Mouse (Mus musculus): ENCODE measurements around the gene Pi4k2a.

The Pi4k2a gene

DNA sequence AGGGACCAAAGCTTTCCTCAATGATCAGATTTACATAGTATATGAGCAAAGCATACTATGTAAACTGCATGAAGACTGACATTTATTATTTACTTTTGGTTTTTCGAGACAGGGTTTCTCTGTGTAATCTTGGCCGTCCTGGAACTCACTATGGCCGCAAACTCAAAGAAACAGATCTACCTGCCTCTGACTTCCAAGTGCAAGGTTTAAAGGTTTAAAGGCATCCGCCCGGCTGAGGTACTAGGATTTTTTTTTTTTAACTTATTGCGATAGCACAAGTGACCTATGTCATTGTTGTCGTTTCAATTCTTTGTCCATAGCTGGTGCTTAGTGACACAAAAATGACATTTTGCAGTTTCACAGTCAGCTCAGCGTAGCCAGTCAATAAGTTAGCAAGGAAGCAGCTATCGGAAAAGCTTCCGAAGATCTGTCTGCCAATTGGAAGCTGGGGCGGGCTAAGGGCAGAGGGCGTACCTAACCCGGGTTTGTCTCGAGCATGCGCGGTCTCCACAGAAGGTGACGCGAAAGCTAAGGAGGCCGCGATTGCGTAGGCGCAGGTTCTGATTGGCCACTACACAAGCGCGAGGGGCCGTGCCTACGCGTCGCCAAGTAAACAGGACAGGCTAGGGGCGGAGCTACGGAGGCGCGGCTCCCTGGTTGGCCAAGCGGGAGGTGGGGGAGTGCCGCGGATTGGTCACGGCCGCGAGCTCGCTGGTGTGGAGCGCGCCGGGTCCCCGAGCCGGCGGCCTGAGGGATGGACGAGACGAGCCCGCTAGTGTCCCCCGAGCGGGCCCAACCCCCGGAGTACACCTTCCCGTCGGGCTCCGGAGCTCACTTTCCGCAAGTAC, at the start of gene Pi4k2a:
Gene Pi4k2a (plus strand): TSS at position 723 of the 848 bp plus-strand sequence.
- peak; percentile 100 for DNase-seq (ENCODE audit: low spot score in 2 of 2)

DNA sequence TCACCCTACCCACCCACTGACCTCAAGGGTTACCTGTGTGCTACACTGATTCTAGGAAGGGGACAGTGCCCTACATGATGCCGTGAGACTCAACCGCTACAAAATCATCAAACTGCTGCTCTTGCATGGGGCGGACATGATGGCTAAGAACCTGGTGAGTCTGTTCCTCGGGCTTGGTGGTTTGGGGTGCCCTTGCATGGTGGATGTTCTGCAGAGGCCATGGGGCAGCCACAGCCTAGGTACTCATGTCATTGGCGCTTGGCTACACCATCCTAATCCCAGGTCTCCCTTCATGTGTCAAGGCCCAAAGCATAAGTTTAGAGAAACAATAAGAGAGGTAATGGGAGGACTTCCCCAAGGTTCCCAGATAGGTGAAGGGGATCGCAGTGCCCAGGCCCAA, 46.3 kb upstream of the Pi4k2a start:
- no peak for DNase-seq (ENCODE audit: low spot score in 2 of 2)

- DNase-seq (ENCODE audit: low spot score in 2 of 2): peak; percentile 34 to 37
Observed at GRCm38 (mm10) chr19:42045269-42046102, 44.8 kb upstream of the Pi4k2a start, which contains the start of gene Hoga1. Gene Hoga1 (plus strand): TSS chr19:42045610.

GRCm38 (mm10) chr19:42050251-42050650, 40.0 kb upstream of the Pi4k2a start:
- DNase-seq (ENCODE audit: low spot score in 2 of 2): no peak

- no peak for DNase-seq (ENCODE audit: low spot score in 2 of 2)
Observed at GRCm38 (mm10) chr19:42051351-42051750, 38.9 kb upstream of the Pi4k2a start.

DNA sequence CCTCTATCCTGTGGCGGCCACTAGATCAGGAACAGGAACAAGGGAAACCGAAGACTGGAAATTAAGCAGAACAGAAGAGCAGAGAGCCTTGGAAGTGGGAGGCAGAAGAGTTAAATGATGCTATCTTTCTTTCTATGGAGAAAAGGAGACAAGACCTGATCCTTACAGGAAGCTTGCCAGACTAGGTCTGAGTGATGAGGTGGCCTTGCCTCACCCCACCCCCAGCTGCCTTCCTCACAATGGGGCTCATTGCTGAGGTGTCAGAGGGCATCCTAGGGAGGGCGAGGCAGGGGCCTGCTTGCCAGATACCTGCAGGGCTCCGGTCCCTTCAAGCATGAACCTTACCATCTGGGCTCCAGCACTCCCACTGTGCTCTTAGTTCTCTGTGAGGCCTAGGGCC, 38.3 kb upstream of the Pi4k2a start, which contains the start of gene 4933411K16Rik:
Gene 4933411K16Rik (plus strand): TSS at position 301 of the 400 bp plus-strand sequence.
- DNase-seq (ENCODE audit: low spot score in 2 of 2): no peak

DNA sequence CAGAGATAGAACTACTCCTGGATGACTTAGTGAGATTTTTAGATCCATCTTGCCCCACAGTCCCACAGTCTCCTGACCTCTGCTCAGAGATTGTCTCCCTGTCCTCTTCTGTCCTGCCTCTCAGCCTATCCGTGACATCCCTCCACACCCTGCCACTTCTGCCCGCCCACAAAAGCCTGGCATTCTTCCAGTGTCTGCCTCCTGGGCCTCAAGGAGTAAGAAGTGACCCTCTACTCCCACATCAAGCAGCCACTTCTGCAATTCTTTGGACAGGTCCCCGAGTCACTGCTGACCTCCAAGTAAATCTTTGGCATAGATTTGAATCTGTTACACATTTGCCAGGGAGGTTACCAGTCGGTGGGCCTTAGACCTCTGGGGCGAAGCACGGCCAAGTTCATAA, 36.0 kb upstream of the Pi4k2a start:
- no peak for DNase-seq (ENCODE audit: low spot score in 2 of 2)

GRCm38 (mm10) chr19:42055881-42056280, 34.4 kb upstream of the Pi4k2a start:
- DNase-seq (ENCODE audit: low spot score in 2 of 2): no peak

- no peak for DNase-seq (ENCODE audit: low spot score in 2 of 2)
Observed at GRCm38 (mm10) chr19:42056719-42057409, 33.4 kb upstream of the Pi4k2a start.

- DNase-seq (ENCODE audit: low spot score in 2 of 2): no peak
Observed at GRCm38 (mm10) chr19:42058426-42058825, 31.8 kb upstream of the Pi4k2a start.

GRCm38 (mm10) chr19:42061443-42061842, 28.8 kb upstream of the Pi4k2a start:
- no peak for DNase-seq (ENCODE audit: low spot score in 2 of 2)

DNA sequence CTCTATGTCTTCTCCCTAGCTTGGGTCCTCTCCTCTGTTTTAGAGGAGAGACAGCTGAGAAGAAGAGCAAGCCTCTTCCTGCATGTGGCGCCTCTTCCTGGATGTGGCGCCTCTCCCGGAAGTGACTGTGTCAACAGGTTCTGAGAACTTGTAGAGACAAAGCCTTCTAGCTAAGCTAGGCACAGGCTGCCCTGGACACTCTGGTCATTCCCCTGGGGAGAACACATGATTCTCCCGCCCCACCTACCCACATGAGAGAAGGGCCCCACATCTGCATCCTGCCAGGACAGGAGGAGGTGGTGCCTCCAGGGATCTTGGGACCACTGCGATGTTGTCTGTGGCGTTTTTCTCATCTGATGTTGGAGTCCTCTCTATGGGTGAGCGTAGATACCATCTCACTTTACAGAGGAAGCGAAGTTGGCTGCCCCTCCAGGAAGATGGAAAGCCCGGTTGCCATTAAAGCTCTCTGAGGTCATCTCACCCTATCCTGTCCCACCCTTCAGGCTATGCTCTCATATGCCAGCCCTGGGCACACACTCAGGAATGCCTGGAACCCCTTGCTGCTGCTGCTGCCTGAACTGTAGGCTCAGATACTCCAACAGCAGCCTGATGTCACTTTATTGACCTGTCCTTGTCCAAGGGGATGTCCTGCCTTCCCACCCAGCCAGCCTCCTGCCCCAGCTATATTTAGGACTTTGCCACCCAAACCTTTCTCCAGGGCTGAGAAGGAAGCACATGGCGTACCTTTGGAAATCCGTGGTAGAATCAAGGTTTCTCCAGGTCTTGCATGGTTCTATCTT, 21.6 kb upstream of the Pi4k2a start:
- DNase-seq (ENCODE audit: low spot score in 2 of 2): no peak

GRCm38 (mm10) chr19:42069241-42069525, 21.1 kb upstream of the Pi4k2a start:
- peak; percentile 25 to 34 for DNase-seq (ENCODE audit: low spot score in 2 of 2)

DNA sequence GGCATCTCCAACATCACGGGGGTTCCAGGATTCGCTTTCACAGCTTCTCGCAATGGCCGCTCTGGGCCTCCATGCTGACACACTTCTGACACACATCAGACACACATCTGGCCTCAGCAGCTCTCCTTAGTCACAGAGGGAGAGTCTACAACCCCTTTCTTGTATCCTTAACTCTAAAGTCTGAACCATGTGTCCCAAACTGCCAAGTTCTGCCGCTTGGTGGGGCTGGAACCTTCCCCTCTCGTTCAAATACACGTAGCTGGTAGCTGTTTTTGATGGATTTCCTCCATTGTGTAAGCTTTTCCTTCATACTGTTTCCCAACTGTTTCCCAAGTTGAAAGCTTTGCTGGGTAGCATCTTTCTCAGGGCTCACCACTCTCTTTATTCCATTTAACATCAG, 19.0 kb upstream of the Pi4k2a start:
- no peak for DNase-seq (ENCODE audit: low spot score in 2 of 2)

- no peak for DNase-seq (ENCODE audit: low spot score in 2 of 2)
Observed at GRCm38 (mm10) chr19:42071886-42072608, 18.2 kb upstream of the Pi4k2a start.

- DNase-seq (ENCODE audit: low spot score in 2 of 2): no peak
Observed at GRCm38 (mm10) chr19:42072802-42073201, 17.5 kb upstream of the Pi4k2a start.

GRCm38 (mm10) chr19:42075051-42075450, 15.2 kb upstream of the Pi4k2a start:
- no peak for DNase-seq (ENCODE audit: low spot score in 2 of 2)

- DNase-seq (ENCODE audit: low spot score in 2 of 2): no peak
Observed at GRCm38 (mm10) chr19:42075992-42076391, 14.3 kb upstream of the Pi4k2a start.

GRCm38 (mm10) chr19:42078566-42078965, 11.7 kb upstream of the Pi4k2a start:
- DNase-seq (ENCODE audit: low spot score in 2 of 2): no peak

DNA sequence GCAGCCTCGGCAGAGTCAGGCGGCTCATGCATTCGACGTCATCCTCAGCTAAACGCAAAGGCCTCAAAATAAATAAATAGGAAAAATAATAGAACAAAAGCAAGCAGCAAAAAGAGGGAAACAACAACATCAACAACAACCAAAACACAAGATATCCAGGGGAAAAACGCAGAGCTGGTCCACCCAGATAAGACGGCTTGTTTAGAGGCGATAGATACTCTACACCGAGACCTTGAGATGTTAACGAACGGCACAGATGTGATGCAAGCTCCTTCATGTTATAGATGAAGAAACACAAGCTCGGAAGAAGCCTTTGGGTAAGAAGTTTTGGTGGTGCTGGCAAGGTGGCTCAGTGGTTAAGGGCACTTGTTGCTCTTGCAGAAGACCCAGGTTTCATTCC, 11.3 kb upstream of the Pi4k2a start:
- DNase-seq (ENCODE audit: low spot score in 2 of 2): no peak

DNA sequence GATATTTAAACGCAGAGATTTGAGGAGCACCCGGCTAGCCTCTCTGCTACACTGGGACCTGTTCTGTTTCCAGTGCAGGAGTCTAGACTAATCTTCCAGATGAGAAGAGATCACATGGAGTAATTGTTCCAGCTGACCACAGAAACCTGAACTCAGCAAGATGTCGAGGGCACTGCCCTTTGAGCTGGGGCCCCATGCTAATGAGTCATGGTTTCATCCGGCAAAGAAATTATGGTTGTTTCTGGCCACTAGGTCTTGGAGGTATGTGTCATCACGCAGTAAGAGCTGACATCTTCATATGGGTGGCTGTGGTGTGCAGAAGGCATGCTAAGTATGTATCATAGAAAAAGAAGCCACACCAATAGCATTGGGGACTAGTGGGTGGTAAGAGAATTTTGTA, 10.3 kb upstream of the Pi4k2a start:
- DNase-seq (ENCODE audit: low spot score in 2 of 2): no peak
